Mouse (Mus musculus) monocyte, adult 59 days (primary cell): Measurements from ENCODE around the gene Slx1b. TPM values are rescaled to one million over a fixed set of nuclear protein-coding genes. Genes with fewer than 3 reads are reported as not detected.

ENCODE experiments used
- total RNA-seq, 2 experiments: library from RNA; stranded (reverse); gene quantifications; one replicate each; pipeline ENCODE4 v1.2.4; 2023

Gene Slx1b
- total RNA-seq = 10 to 100 TPM; 12.0 to 12.3 TPM

GRCm38 (mm10) chr7:126695631-126696207 is at the start of gene Slx1b:
Gene Slx1b, minus strand, starts transcription at chr7:126695784.

DNA sequence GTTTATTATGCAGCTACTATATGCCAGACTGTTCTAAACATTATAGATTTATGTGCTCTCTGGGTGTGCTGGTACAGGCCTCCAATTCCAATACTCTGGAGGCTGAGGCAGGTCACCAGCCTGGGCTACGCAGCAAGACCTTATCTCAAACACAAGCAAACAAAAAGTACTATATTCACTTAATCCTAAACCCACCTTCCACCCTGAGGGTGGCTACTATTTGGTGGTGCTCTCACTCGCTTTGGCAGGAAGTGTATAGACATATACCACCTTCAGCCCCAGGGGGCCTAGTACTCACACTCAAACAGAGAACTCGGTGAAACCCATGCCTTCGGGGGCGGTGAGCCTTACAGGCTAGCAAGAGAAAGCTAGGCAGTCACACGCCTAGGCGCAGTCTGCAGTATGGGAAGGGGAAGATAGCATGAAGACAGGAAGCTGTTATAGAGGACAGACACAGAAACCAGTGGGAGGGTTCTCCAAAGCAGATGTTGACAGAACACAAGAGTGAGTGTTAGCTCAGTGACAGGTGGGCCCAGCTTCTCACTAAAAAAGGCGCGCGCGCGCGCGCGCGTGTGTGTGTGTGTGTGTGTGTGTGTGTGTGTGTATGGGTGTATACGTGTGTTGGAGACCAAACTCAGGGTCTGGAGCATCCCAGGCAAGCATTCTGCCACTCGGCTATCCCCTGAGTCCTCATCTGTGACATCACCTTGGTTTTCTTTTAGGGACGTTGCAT is 12.0 kb upstream of the Slx1b start, which contains the start of gene Coro1a:
Gene Coro1a, minus strand, starts transcription at position 346 of the 733 bp plus-strand sequence.

GRCm38 (mm10) chr7:126695210-126695611 is 373 bp downstream of the Slx1b start, which contains the start of gene Bola2:
Gene Bola2, plus strand, starts transcription at chr7:126695401.

GRCm38 (mm10) chr7:126676207-126676606 is 19.4 kb downstream of the Slx1b start, which contains the start of gene Sult1a1:
Gene Sult1a1, minus strand, starts transcription at chr7:126676432.

GRCm38 (mm10) chr7:126649231-126650051 is 46.1 kb downstream of the Slx1b start, which contains the start of gene Sgf29:
Gene Sgf29, plus strand, starts transcription at chr7:126649309.

Other genes with a start within 250 kb of the Slx1b start
- 1 to 10 TPM; 1.9 to 3.2 TPM for gene Atp2a1, start 232.7 kb downstream of the Slx1b start, total RNA-seq
- gene Sh2b1, start 220.4 kb downstream of the Slx1b start, total RNA-seq = 10 to 100 TPM; 36.6 to 38.8 TPM
- 10 to 100 TPM; 34.1 to 35.5 TPM for gene Tufm, start 208.4 kb downstream of the Slx1b start, total RNA-seq
- 100 to 1,000 TPM; 169 to 183 TPM for gene Atxn2l, start 192.3 kb downstream of the Slx1b start, total RNA-seq
- 100 to 1,000 TPM; 123 to 127 TPM for gene Eif3c, start 129.4 kb downstream of the Slx1b start, total RNA-seq
- 100 to 1,000 TPM; 108 to 125 TPM for gene Apobr, start 110.8 kb downstream of the Slx1b start, total RNA-seq
- 100 to 1,000 TPM; 241 to 250 TPM for gene Cln3, start 110.0 kb downstream of the Slx1b start, total RNA-seq
- 10 to 100 TPM; 10.8 to 13.3 TPM for gene Il27, start 100.8 kb downstream of the Slx1b start, total RNA-seq
- 10 to 100 TPM; 83.7 to 95.7 TPM for gene Nupr1, start 64.9 kb downstream of the Slx1b start, total RNA-seq
- gene Sgf29, start 46.5 kb downstream of the Slx1b start, total RNA-seq = 10 to 100 TPM; 31.8 to 41.5 TPM
- 1 to 10 TPM; 5.7 to 6.0 TPM for gene Sult1a1, start 19.4 kb downstream of the Slx1b start, total RNA-seq
- gene Bola2, start 383 bp downstream of the Slx1b start, total RNA-seq = 100 to 1,000 TPM; 104 to 129 TPM
- gene Coro1a, start 12.0 kb upstream of the Slx1b start, total RNA-seq = 1,000 to 10,000 TPM; 1,489 to 1,521 TPM
- gene Mapk3, start 63.8 kb upstream of the Slx1b start, total RNA-seq = 100 to 1,000 TPM; 148 to 156 TPM
- 10 to 100 TPM; 22.0 to 22.2 TPM for gene Gdpd3, start 70.5 kb upstream of the Slx1b start, total RNA-seq
- gene Ypel3, start 81.2 kb upstream of the Slx1b start, total RNA-seq = 100 to 1,000 TPM; 256 to 258 TPM
- 1 to 10 TPM; 6.9 to 8.2 TPM for gene Tbx6, start 85.7 kb upstream of the Slx1b start, total RNA-seq
- gene Ppp4c, start 96.7 kb upstream of the Slx1b start, total RNA-seq = 100 to 1,000 TPM; 218 to 242 TPM
- gene Fam57b, start 101.9 kb upstream of the Slx1b start, total RNA-seq = not detected
- not detected for gene 4930451I11Rik, start 135.9 kb upstream of the Slx1b start, total RNA-seq
- gene Doc2a, start 151.6 kb upstream of the Slx1b start, total RNA-seq = not detected
- gene Hirip3, start 166.2 kb upstream of the Slx1b start, total RNA-seq = 10 to 100 TPM in 1 of 2 experiments, 1 to 10 TPM in 1; 5.0 to 14.0 TPM
- 10 to 100 TPM; 52.2 to 66.3 TPM for gene Ino80e, start 166.6 kb upstream of the Slx1b start, total RNA-seq
- gene Taok2, start 188.9 kb upstream of the Slx1b start, total RNA-seq = 10 to 100 TPM; 71.6 to 71.9 TPM
- gene Tmem219, start 227.1 kb upstream of the Slx1b start, total RNA-seq = 10 to 100 TPM; 63.5 to 71.0 TPM
- gene Kctd13, start 233.1 kb upstream of the Slx1b start, total RNA-seq = 10 to 100 TPM; 31.5 to 32.7 TPM